Mouse (Mus musculus) megakaryocyte-erythroid progenitor cell, adult 5-6 weeks (primary cell): ENCODE measurements around the gene Cep68. TPM values are rescaled to one million over a fixed set of nuclear protein-coding genes. Genes with fewer than 3 reads are reported as not detected.
A peak's percentile ranks its signal among the peaks of the same experiment; 100 is the strongest.

ENCODE experiments used
- ATAC-seq: replicated peaks from 2 replicates; pipeline ENCODE4 v1.8.0; 2016; ENCODE audit warnings: mild to moderate bottlenecking, inconsistent platforms; ENCODE audit not compliant: severe bottlenecking, poor library complexity, low FRiP score, low TSS enrichment
- total RNA-seq, 2 experiments: library from RNA; stranded (forward) in 1 of 2; stranded (reverse) in 1 of 2; fragments of 200-1000, 215-1000 nt in 1 of 2; fragments of >200 nt in 1 of 2; fragmentation: Nextera tagmentation in 1 of 2; gene quantifications; 2 replicates each; pipeline ENCODE4 v1.2.3; 2014 to 2017

Gene Cep68
- total RNA-seq (2014; fragmentation: Nextera tagmentation) (22.6 and 22.7 TPM in 2 replicates), total RNA-seq (2017) (24.9 and 25.7 TPM in 2 replicates)

DNA sequence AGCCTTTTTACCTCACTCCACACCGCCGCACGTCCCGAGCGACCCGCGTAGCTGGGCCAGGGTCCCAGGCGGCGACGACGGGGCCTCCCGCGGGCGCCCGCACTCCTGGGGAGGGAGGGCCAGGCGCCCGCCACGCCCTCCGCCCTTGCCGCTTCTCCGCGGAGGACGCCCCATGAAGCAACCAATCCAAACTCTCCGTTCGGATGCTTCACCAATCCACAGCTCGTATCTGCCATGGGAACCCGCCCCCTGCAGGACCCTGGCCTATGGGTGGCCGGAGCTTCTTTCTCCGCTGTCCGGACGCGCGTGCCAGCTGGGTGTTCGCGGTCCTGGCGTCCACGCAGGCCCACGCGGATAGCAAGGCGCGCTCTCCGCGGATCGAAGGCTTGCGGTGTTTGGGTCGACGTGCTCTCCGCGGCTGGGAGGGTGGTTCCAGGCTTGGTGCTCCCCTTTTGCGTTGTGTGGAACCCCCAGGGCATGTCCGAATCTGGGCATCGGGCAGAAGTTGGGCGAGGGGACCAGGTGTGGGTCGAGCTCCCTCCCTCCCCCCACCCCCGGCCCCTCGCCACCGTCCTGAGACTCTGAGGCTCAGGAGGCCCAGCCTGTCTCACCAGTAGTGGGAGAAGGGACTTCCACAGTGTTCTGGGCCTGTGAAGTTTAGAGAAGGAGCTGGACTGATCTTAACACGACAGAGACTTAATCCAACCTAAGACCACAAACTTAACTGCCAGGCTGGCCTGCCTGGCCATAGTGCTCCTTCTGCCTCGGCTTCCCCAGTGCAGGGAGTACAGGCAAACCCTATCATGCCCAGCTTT, at the start of gene Cep68:
Gene Cep68 (minus strand): TSS at position 134 of the 815 bp plus-strand sequence.
- peak; percentile 97 for ATAC-seq

DNA sequence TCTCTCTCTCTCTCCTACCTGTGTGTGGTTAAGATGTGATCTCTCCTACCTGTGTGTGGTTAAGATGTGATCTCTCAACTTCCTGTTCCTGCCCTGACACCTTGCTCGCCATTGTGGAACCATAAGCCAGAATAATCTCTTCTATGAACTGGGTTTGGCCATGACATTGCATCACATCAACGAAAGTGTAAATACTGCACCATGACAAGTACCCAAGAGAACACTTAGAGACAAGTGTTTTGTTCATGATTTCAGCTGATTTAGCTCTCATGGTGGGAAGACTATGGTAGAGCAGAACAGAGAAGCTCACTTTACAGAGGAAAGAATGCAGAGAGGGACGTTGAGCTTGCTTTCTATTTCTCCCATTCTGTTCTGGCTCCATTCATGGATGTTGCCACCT, 35.2 kb upstream of the Cep68 start:
- no peak for ATAC-seq

DNA sequence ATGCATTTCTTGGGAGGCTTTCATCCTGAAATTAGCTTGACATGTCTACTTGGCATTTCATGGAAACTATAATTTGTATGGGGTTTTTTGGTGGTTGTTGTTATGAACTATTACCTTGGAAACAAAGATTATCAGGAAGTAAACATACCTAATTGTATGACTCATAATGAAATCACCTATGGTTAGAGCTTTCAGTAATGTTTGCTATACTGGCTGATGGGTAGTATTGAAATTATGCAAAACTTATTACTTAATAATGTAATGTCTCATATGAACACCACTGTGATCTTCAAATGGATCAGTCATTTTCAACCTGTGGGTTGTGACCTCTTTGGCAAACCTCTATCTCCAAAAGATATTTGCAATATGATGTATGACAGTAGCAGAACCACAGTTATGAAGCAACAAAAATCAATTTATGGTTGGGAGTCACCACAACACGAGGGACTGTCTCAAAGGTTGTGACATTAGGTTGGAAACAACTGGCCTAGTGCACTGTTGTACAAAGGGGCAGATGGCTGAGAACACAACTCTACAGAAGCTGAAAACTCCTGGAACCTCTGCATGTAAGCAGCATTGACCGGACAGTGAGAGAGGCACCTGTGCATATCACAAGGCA, 33.5 kb upstream of the Cep68 start:
- ATAC-seq, result no peak

DNA sequence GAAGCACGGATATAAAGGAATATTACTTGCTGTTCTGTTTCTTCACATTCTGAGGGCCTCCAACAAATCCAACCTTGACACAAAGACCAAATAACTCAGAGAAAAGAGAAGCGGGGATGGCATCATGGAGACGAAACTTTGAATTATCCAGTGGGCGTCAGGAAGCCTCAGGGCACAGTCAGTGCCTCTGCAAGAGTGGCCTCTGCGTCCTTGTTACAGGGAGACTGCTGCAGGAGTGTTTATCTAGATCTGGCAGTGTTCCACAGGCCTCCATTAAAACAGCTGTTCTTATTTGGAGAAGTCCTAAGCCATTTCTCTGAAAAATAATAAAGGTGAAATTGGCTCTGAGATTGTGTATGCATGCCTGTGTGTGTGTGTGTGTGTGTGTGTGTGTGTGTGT, 31.8 kb upstream of the Cep68 start:
- no peak for ATAC-seq

DNA sequence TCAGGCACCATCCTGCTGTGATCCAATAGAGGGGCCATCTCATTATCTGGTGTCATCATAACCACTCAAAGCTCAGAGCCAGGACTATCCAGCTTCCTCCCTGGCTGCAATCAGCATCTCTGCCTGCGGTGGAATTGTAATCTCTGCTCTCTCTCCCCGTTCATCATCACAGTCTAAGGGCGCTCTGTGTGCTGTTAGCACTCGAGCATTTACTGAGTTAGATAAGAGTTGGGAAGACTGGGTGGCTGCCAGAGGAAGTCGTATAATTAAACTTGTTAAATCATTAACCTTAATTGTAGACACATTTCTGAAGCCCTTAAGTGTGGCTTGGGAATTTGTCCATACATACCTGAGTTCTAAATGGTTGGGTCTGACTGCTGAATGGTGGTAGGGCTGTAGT, 29.5 kb upstream of the Cep68 start:
- no peak for ATAC-seq

DNA sequence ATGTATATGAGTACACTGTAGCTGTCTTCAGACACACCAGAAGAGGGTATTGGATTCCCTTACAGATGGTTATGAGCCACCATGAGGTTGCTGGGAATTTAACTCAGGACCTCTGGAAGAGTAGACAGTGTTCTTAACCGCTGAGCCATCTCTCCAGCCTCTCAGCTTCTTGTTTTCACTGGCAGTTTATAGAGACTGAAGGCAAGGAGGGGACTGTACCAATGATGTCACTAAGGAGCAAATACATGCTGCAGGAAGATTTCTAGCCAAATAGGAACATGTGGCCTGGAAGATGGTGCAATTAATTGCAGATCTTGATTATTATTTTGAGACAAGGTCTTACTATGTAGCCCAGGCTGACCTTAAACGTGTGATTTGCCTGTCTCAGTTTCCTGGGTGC, 27.9 kb upstream of the Cep68 start:
- ATAC-seq, result no peak

DNA sequence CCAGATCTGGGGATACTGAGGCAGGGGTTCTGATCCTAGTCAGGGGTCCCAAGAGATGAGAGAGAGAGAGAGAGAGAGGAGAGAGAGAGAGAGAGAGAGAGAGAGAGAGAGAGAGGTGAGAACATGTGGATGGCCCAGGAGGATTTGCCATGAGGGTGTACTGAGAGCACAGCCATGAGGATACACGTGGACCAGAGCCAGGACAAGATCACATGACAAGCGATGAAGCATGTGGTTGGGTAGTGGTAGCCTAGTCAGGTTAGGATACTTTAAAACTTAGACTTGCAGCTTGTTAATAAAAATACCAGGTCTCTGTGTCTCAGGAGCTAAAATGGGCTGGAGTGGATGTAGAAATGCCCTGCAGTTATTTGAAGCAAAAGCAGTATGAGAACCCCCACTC, 26.7 kb upstream of the Cep68 start:
- ATAC-seq, result no peak

DNA sequence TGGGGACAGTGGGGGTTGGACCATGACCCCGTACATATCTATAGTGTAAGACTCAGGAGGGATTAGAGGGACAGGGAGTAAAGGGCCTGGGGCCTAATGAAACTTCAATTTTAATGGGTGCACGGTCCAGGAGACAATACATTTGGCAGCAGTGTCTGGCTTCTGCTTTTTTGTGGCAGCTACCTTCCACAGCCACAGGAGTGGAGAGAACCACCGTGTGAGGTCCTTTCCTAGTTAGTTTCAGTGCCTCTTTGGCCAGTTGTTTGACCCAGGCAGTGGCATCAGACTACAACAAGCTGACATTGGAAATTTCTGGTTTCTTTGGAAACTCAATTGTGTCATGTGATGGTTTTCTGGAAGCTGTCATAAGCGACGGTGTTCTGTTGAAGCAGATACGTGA, 20.7 kb upstream of the Cep68 start:
- no peak for ATAC-seq

DNA sequence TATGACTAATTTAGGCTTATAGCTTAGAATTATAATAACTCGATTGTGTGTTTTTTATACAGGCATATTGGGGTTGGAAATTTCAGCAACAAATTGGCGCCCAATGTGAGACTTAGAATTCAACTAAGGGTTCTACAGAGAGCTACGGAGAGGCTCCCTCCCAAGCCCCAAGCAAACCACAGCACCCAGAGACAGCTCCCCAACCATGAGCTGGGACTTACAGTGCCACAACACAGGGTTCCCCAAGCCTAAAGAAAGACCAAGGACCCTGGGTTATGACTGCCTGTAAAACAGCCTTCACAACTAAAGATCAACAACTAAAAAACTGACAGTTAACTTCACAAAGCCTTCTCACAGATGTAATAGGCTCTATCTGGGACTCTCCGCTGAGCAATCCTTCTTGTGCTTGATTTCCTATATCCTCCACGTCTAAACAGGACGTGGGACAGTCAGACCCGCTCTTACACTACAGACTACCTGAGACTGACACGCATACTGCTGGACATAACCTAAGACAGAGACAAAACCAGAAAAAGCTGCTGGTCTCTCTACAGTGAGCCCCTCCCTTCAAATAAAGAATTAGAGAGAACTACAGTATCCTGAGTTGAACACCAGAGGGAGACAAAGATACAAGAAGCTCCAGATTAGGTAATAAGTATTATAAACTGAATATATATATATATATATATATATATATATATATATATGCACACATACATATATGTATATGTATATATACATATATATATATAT, 13.6 kb upstream of the Cep68 start:
- peak; percentile 68; the same call in 1 of the 2 replicates for ATAC-seq

DNA sequence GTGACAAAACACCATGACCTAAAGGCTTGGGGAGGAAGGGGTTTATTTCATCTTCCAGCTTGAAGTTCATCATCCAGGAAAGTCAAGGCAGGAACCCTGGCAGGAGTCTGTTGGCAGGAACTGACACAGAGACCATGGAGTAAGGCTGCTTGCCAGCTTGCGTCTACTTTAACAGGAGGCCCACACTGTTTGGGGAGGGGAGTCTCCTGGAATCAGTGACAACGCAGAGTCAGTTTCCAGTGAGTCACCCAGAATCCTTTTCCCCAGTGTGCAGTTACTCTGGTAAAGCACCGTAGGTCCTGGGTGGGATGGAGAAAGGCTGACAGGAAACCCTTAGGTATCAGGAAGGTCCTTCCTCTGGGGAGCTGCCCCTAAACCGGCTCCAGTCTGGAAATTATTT, 5.6 kb upstream of the Cep68 start:
- ATAC-seq, result no peak

DNA sequence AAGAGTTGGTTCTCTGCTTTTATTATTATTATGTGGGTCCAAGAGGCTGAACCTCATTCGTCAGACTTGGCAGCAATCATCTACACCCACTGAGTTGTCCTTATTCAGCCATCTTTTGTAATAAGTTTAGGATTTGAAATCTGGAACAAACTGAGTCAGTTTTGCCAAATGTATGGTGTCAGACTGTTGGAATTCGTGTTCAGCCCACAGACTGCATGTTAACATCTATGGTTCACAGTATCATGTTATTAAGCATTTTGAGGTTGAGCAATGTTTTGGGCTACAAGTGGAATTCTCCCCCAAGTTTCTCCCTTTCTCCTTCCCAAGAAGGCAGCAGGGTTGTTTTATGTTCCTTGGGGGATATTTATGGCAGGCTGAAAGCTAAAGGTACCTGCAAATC, 3.9 kb upstream of the Cep68 start:
- ATAC-seq, result no peak

DNA sequence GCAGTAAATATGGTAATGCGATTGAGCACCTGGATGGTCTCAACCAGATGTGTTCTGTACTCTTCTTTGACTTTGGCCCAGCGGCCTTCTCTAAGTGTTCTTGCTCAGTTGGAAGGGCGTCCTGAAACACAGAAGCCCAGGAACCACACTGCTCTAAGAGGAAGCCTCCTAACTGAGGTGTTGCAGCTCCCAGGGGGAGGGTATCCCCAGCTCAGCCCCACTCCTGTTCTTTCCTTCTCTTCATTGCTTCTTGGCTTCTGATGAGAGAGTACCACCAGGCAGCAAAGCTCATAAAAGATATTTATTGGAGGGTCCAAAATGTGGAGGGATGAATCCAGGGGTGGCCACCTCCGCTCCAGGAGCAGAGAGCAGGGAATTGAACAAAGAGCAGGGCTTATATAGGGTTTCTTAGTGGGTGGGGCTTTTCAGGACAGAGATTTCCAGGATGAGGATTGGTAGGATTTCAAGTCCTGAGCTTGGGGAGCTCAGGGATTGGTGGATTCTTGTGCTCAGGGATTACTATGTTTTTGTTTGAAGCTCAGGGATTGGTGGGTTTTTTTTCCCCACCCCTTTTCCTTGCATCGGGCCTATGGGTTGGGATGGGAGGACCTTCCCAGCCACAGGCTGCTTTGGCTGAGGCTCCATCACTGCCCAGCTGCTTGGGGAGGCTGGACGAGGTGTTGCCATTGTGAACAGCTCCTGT, 1.4 kb upstream of the Cep68 start:
- no peak for ATAC-seq

DNA sequence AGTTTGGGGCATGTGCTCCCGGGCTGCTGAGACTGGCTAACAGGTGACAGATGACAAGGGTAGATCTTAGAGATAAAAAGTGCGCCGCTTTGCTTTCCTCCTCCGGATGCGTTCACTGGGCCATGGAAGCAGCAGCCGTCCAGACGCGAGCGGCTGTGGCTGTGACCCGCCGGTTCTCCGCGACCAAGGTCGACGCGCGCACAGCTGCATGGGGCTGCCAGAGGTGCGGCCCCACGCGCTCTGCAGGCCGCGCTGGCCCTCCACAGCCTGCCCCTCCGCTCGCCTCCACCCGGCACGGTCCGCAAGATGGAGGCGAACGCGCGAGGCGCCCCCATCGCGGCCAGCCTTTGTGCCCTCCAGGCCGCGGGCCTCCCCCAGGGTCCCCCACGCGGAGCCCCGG, 389 bp downstream of the Cep68 start:
- ATAC-seq, result no peak

DNA sequence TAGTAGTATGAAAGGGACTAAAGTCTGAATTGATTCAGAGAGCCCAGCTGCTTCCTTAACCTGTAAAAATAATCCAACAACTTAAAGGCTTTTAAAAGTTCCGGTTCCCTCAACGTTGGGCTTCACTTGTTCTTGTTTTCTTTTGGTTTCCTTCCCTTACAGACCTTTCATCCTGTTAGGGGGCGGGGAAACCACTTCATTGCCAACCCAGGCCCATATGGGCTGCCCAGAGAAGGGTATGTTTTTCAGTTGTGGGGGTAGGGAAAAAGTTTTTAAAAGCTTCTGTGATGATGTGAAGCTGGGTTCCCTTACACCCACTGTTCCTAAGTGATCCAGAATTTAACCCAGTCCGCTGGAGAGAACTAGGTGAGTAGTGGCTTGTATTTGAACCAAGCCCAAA, 952 bp downstream of the Cep68 start:
- ATAC-seq, result no peak

DNA sequence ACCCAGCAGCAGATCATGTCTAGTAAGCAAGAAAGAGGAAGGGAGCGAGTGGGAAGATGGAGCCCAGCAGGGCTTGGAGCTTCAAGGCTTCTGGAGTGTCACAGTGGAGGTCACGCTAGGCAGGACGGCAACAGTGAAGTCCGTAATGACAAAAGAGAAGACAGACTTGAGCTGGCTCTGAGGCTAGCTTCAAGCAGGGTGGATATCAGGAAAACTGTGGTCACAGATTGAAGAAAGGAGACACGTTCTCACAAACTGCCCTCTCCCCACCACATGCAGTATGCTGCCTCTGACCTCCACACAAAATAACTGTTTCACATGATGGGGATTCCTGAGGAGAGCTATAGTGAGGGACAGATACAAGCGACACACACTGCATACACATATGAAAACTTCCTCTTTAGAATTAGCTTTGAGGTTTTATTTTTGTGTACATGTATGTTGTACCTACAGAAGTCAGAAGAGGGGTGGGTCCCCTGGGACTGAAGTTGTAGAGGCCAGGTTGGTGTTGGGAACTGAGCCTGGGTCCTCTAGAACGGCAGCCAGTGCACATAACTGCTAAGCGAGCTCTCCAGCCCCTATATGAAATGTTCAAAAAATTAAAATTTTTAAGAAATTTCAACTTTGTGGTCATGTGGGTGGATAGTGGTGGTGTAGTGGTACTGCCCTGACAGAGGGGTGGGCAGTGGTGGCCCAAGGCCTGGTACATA, 1.9 kb downstream of the Cep68 start:
- ATAC-seq, result no peak

DNA sequence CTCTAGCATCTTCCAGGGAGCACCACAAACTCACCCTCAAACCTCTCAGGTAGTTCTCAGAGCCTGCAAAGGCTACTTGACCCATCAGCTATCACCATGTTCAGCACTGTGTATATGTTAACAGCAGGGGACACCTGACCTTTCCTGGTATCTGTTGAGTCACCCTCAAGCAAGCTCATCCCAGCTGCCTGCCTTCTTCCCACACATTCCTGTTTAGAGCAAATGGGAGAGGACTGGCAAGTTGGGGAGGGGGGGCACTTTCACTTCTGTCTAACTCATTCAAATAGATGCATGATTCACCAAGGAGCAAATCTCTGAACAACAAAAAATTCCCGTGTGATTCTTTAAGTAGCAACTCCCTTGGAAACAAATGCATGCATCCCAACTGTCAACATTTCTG, 2.6 kb downstream of the Cep68 start:
- ATAC-seq, result no peak

DNA sequence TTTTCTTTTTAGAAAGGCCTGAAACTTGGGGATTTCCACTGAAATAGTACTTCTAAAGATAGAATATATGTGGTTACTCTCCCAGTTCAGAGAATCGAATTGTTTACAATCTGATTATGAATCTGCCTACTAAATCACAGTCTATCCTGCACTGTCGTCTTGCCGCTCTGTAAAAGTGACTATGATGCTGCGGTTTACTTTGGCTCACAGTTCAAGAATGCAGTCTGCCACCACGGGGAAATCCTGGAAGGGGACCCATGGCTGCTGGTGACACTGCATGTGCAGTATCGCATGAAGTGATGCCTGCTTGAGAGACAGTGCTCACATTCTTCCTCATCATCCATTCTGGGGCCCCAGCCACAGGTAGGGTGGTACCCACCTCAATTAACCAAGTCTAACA, 3.9 kb downstream of the Cep68 start:
- no peak for ATAC-seq

DNA sequence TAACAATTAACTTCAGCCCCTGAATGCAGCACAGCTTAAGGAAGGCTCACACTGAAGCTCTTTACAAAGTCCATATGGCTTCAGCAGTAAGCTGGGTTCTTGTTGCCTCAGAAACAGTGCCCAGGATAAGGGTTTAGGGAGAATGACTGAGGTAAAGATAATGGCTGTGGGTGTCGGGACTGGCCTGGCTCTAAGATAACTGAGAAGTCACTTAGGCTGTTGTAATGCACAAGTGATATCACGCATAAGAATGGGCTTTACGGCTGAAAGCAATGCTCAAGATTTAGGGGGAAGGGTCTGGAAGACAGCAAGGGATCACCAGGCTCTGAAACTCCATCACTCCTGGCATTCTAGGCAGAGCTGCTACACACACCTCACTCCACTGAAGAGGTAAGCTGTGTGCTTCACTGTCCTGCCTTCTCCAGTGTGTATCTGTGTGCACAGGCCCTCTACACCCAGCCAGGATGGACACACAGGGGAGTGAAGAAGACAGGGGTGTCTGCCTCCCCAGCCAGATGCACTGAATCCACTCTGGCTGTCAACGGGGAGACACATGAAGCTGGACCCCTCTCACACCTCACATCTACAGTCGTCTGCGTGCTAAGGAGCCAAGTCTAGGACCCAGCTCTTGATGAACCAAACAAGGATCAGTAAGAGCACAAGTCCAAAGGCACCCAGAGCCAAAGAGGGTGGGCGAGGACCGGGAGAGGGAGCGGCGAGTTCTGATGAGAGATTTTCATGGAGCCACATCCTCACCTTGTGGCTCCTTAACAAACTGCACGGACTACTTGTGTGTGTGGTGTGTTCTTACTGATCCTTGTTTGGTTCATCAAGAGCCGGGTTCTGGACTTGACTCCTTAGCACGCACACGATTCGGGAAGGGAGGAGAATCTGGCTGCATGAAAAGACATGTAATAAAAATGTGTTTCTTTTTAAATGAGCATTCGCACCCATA, 4.6 kb downstream of the Cep68 start:
- peak; percentile 78 for ATAC-seq
